Mouse (Mus musculus) lung, postnatal 0 days (tissue): ENCODE data around the gene Flywch2. TPM values are rescaled to one million over a fixed set of nuclear protein-coding genes. Genes with fewer than 3 reads are reported as not detected.

Experiments used
- ATAC-seq: fragments of 200-750 bp; cut with Nextera tagmentation; 2 replicates; pipeline ENCODE4 v1.8.0; 2017; ENCODE audit warnings: moderate library complexity
- DNase-seq: peaks from one replicate; pipeline ENCODE4 v3.0.0-alpha.2; 2016; ENCODE audit warnings: low spot score
- H3K27ac ChIP-seq: fragments of 300-500 bp; sonication (generic); 2 replicates; pipeline ENCODE4 v1.5.1; 2014; ENCODE audit warnings: antibody characterized with exemption, mild to moderate bottlenecking, low read length, mixed read lengths
- H3K27me3 ChIP-seq: fragments of 300-500 bp; sonication (generic); replicated peaks from 2 replicates; pipeline ENCODE4 v1.6.1; 2014; ENCODE audit warnings: low read length, mixed read lengths; ENCODE audit not compliant: insufficient read depth
- H3K36me3 ChIP-seq: fragments of 300-500 bp; sonication (generic); 2 replicates; pipeline ENCODE4 v1.6.1; 2014; ENCODE audit warnings: low read length, mixed read lengths; ENCODE audit not compliant: insufficient read depth
- H3K4me1 ChIP-seq: fragments of 300-500 bp; sonication (generic); 2 replicates; pipeline ENCODE4 v1.6.1; 2014; ENCODE audit warnings: antibody characterized with exemption, low read depth, low read length, mixed read lengths; ENCODE audit not compliant: insufficient read depth
- H3K4me2 ChIP-seq: fragments of 300-500 bp; sonication (generic); replicated peaks from 2 replicates; pipeline ENCODE4 v1.6.1; 2014; ENCODE audit warnings: low read depth, mild to moderate bottlenecking, low read length, moderate library complexity, mixed read lengths
- H3K4me3 ChIP-seq: fragments of 300-500 bp; sonication (generic); 2 replicates; pipeline ENCODE4 v1.5.1; 2014; ENCODE audit warnings: low read depth, low read length
- H3K9ac ChIP-seq: fragments of 300-500 bp; sonication (generic); replicated peaks from 2 replicates; pipeline ENCODE4 v1.6.1; 2014; ENCODE audit warnings: low read depth, mild to moderate bottlenecking
- H3K9me3 ChIP-seq: fragments of 300-500 bp; sonication (generic); 2 replicates; pipeline ENCODE4 v1.6.1; 2016; ENCODE audit warnings: low read length, mixed read lengths
- CTCF ChIP-seq: IDR thresholded peaks from 2 replicates; pipeline ENCODE4 v1.5.1; 2016; ENCODE audit warnings: antibody characterized with exemption, mild to moderate bottlenecking
- EP300 ChIP-seq: IDR thresholded peaks from 2 replicates; pipeline ENCODE4 v1.6.1; 2016; ENCODE audit warnings: antibody characterized with exemption, mild to moderate bottlenecking, control low read depth
- WGBS: fragments of 180-500 bp; shearing (Covaris S2); extraction: QIAGEN DNeasy Blood & Tissue Kit; methylation state at CpG from one replicate; pipeline ENCODE4 v1.1.7; 2014; 5-methylcytosine and 5-hydroxymethylcytosine counted together
- polyA plus RNA-seq: library from polyadenylated mRNA; unstranded; fragments of >200 nt; fragmentation: Nextera tagmentation; extraction: Ambion mirVana; gene quantifications from 2 replicates; pipeline ENCODE4 v1.2.1, GENCODE M21; 2015

Flywch2 gene
- polyA plus RNA-seq, 1 experiment from 2014 or later = 18.6 TPM

GRCm38 (mm10) chr17:23747471-23747870 is 38.4 kb downstream of the Flywch2 start:
- DNase-seq (no peak), ATAC-seq (no peak)
- Histone ChIP-seq H3K9me3 (no peaks in the 10 kb centered on the region), H3K4me2 (no peak overlapping the region), H3K36me3 (no peaks in the 10 kb centered on the region), H3K9ac (no peak overlapping the region), H3K4me1 (peaks cover 9% of the 10 kb centered on the region; the same call in 1 of the 2 replicates), H3K27me3 (peaks cover 39% of the 10 kb centered on the region), H3K4me3 (no peak overlapping the region), H3K27ac (no peak overlapping the region)
- TF ChIP-seq CTCF = no peak
- TF ChIP-seq EP300 = no peak
- WGBS = 82% methylated on average over 3 of the region's 3 CpGs

DNA sequence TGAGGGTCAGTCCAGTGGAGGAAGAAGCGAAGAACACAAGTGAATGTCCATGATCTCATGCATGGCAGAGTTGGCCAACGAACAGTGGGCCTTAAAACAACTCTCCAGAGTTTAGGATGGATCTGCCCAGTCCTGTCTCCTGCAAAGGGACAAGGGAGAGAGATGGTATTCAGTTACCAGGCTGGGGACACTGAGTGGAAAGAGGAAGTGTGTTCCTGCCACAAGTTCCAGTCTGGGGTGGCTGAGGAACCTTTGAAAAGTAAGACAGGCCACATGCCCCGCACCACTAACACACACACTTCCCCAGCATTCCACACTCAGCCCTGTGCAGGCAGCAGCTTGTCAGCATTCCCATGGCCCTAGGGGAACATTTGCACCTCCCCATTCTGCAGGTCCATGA is 39.1 kb downstream of the Flywch2 start:
- H3K9ac ChIP-seq = no peak overlapping the region
- H3K4me1 ChIP-seq = peaks cover 16% of the 10 kb centered on the region
- no peak overlapping the region for H3K27ac ChIP-seq
- no peak for ATAC-seq
- H3K4me2 ChIP-seq = no peak overlapping the region
- no peaks in the 10 kb centered on the region for H3K36me3 ChIP-seq
- TF ChIP-seq EP300 (no peak), CTCF (no peak)
- peaks cover 46% of the 10 kb centered on the region for H3K27me3 ChIP-seq
- no peak for DNase-seq
- no peak overlapping the region for H3K4me3 ChIP-seq
- no peaks in the 10 kb centered on the region for H3K9me3 ChIP-seq
- WGBS = 86% methylated on average over 3 of the region's 3 CpGs

GRCm38 (mm10) chr17:23746311-23746710 is 39.6 kb downstream of the Flywch2 start:
- peaks cover 17% of the 10 kb centered on the region for H3K4me1 ChIP-seq
- WGBS = 12% methylated on average over 12 of the region's 12 CpGs
- H3K27me3 ChIP-seq = peaks cover 50% of the 10 kb centered on the region
- H3K9me3 ChIP-seq = no peaks in the 10 kb centered on the region
- H3K27ac ChIP-seq = no peak overlapping the region
- no peaks in the 10 kb centered on the region for H3K36me3 ChIP-seq
- H3K9ac ChIP-seq = no peak overlapping the region
- H3K4me2 ChIP-seq = 0 out of 2 replicates have a peak overlapping the region, but pooled peaks have one; percentile 28
- H3K4me3 ChIP-seq = no peak overlapping the region
- ATAC-seq (no peak), DNase-seq (no peak)
- TF ChIP-seq CTCF = peak; percentile 60
- TF ChIP-seq EP300 = no peak

- Histone ChIP-seq H3K4me3 (peak within 1 kb of the TSS; percentile 17; the same call in 1 of the 2 replicates), H3K9me3 (no peaks in the 10 kb centered on the region), H3K9ac (0 out of 2 replicates have a peak within 1 kb of the TSS, but pooled peaks have one; percentile 3), H3K4me1 (peaks cover 19% of the 10 kb centered on the region), H3K4me2 (peak within 1 kb of the TSS; percentile 28; the same call in 1 of the 2 replicates), H3K27me3 (peaks cover 50% of the 10 kb centered on the region), H3K36me3 (no peaks in the 10 kb centered on the region), H3K27ac (no peak within 1 kb of the TSS)
- ATAC-seq (no peak), DNase-seq (no peak)
- 1% methylated on average over 35 of the region's 45 CpGs for WGBS
- TF ChIP-seq EP300 = no peak
- no peak for TF ChIP-seq CTCF
Observed at GRCm38 (mm10) chr17:23745301-23746251, 40.3 kb downstream of the Flywch2 start, which contains the start of gene Kremen2. Gene Kremen2, minus strand, starts transcription at chr17:23745833.

DNA sequence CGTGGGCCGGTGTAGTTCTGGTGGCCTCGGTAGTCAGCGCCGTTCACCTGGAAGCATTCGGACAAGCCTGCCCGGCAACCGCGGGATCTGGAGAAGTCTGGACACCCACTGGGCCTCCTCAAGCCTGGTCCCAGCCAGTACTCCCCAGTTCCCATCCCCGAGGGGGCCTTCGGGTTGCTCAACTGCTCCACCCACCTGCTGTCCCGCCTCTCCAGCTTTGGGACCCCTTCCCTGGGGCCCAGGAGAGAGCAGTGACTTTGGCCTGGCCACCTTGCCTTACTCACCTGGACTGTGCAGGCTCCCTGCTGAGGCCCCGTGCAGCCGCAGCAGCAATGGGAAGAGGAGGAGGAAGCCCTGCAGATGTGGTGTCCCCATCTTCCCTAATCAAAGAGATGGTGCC is 41.2 kb downstream of the Flywch2 start:
- Histone ChIP-seq H3K4me3 (no peak overlapping the region), H3K4me2 (no peak overlapping the region), H3K9me3 (no peaks in the 10 kb centered on the region), H3K36me3 (no peaks in the 10 kb centered on the region), H3K27me3 (peaks cover 50% of the 10 kb centered on the region), H3K4me1 (peaks cover 23% of the 10 kb centered on the region), H3K9ac (no peak overlapping the region), H3K27ac (no peak overlapping the region)
- TF ChIP-seq EP300 (no peak), CTCF (no peak)
- 3% methylated on average over 14 of the region's 14 CpGs for WGBS
- DNase-seq = no peak
- ATAC-seq = no peak

DNA sequence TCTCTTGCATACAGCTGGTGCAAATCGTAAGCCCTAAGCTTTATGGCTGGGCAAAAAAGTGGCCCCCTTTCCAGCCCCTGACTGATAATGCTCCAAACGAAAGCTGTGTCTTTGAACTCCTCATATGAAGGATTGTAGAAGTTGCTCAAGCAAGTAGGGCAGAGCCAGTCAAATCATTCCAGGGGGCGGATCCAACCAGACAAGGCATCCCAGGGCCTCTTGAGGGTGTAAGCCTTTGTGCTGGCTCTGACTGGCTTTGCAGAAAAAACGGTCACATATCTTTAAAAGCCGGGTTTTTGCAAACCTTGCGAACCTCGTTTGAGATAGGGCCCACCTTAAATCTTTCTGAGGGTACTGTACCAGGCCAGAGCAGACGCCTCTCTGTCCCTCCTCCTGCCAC is 41.8 kb downstream of the Flywch2 start:
- Histone ChIP-seq H3K4me2 (no peak overlapping the region), H3K9ac (no peak overlapping the region), H3K36me3 (no peaks in the 10 kb centered on the region), H3K9me3 (no peaks in the 10 kb centered on the region), H3K27me3 (peaks cover 50% of the 10 kb centered on the region), H3K4me3 (no peak overlapping the region), H3K27ac (no peak overlapping the region), H3K4me1 (peaks cover 28% of the 10 kb centered on the region)
- ATAC-seq (no peak), DNase-seq (no peak)
- WGBS = 30% methylated on average over 8 of the region's 8 CpGs
- TF ChIP-seq CTCF (no peak), EP300 (no peak)
